Mouse (Mus musculus) embryonic facial prominence, embryonic 14.5 days (tissue): ENCODE measurements around the gene Gm3468. TPM values are rescaled to one million over a fixed set of nuclear protein-coding genes. Genes with fewer than 3 reads are reported as not detected.
A peak's percentile ranks its signal among the peaks of the same experiment; 100 is the strongest.
"Not testable (repeated sequence)": the region's sequence is repeated elsewhere in the genome, so short reads cannot be mapped to it uniquely, and the experiment has no call there.

Experiments
- ATAC-seq: fragments of 200-750 bp; cut with Nextera tagmentation; 2 replicates; pipeline ENCODE4 v1.8.0; 2017; ENCODE audit warnings: low read depth, moderate number of reproducible peaks, moderate TSS enrichment
- DNase-seq: peaks from one replicate; pipeline ENCODE4 v3.0.0-alpha.2; 2015; ENCODE audit warnings: low spot score
- H3K27ac ChIP-seq: fragments of 300-500 bp; sonication (generic); replicated peaks from 2 replicates; pipeline ENCODE4 v1.5.1; 2014; ENCODE audit warnings: low read depth, mild to moderate bottlenecking, low read length, moderate library complexity
- H3K27me3 ChIP-seq: fragments of 300-500 bp; sonication (generic); replicated peaks from 2 replicates; pipeline ENCODE4 v1.6.1; 2014; ENCODE audit warnings: low read length; ENCODE audit not compliant: control insufficient read depth, insufficient read depth
- H3K36me3 ChIP-seq: fragments of 300-500 bp; sonication (generic); 2 replicates; pipeline ENCODE4 v1.6.1; 2014; ENCODE audit warnings: low read length, mixed read lengths; ENCODE audit not compliant: control insufficient read depth, insufficient read depth
- H3K4me1 ChIP-seq: fragments of 300-500 bp; sonication (generic); 2 replicates; pipeline ENCODE4 v1.6.1; 2014; ENCODE audit warnings: antibody characterized with exemption, low read length; ENCODE audit not compliant: control insufficient read depth, insufficient read depth
- H3K4me2 ChIP-seq: fragments of 300-500 bp; sonication (generic); 2 replicates; pipeline ENCODE4 v1.6.1; 2014; ENCODE audit warnings: low read depth, mild to moderate bottlenecking, low read length, moderate library complexity, mixed read lengths
- H3K4me3 ChIP-seq: fragments of 300-500 bp; sonication (generic); 2 replicates; pipeline ENCODE4 v1.5.1; 2014; ENCODE audit warnings: low read depth, mild to moderate bottlenecking, low read length
- H3K9ac ChIP-seq: fragments of 300-500 bp; sonication (generic); 2 replicates; pipeline ENCODE4 v1.6.1; 2014; ENCODE audit warnings: low read depth, mild to moderate bottlenecking, low read length, moderate library complexity, mixed read lengths
- H3K9me3 ChIP-seq: fragments of 300-500 bp; sonication (generic); 2 replicates; pipeline ENCODE4 v1.6.1; 2016; ENCODE audit warnings: low read length; ENCODE audit not compliant: control insufficient read depth
- WGBS: fragments of 180-500 bp; shearing (Covaris S2); extraction: QIAGEN DNeasy Blood & Tissue Kit; methylation state at CpG from one replicate; pipeline ENCODE4 v1.1.7; 2014; 5-methylcytosine and 5-hydroxymethylcytosine counted together
- polyA plus RNA-seq: library from polyadenylated mRNA; unstranded; fragments of >200 nt; fragmentation: Nextera tagmentation; extraction: Ambion mirVana; gene quantifications from 2 replicates; pipeline ENCODE4 v1.2.1, GENCODE M21; 2014

Gene Gm3468
- 1.2 TPM in 2 replicates for polyA plus RNA-seq

- not testable (repeated sequence) for H3K4me1 ChIP-seq, H3K9me3 ChIP-seq, H3K27ac ChIP-seq, H3K27me3 ChIP-seq, H3K36me3 ChIP-seq
- DNase-seq (peak; percentile 55), ATAC-seq (peak; percentile 89)
- peak within 1 kb of the TSS; percentile 34 for H3K4me3 ChIP-seq
- H3K4me2 ChIP-seq: peak within 1 kb of the TSS; percentile 47
- H3K9ac ChIP-seq: peak within 1 kb of the TSS; percentile 30
- WGBS: 0% methylated on average over 14 of the region's 51 CpGs
These were observed at the start of gene Gm3468 for GRCm38 (mm10) chr14:6108272-6108925. Gene Gm3468 (minus strand): TSS chr14:6108665.

DNA sequence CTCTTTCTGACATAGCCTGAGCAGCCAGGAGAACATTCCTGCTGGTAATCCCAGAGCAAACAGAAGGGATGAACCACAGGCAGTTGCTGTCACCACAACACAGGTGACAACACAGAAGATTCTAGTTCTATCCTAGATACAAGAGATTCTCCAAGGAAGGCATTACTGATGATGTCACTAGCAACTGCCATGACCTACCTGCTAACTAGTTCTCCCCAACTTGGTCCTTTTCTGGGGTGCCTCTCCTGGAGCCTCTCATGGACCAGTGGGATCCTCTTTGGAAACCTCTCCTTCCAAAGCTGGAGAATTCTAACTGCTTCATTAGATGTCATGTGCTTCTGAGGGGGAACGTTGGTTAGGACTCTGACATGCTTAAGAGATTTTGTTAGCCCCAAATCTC, 17.2 kb upstream of the Gm3468 start, which contains the start of gene Gm3476:
TSS of gene Gm3476 (minus strand) at position 101 of the 400 bp plus-strand sequence.
- not testable (repeated sequence) for ATAC-seq, H3K9me3 ChIP-seq, H3K36me3 ChIP-seq, H3K4me2 ChIP-seq, DNase-seq, H3K9ac ChIP-seq, H3K4me3 ChIP-seq, H3K4me1 ChIP-seq, H3K27ac ChIP-seq, H3K27me3 ChIP-seq
- WGBS: no CpG with 5 or more reads among the region's 1 CpGs

DNA sequence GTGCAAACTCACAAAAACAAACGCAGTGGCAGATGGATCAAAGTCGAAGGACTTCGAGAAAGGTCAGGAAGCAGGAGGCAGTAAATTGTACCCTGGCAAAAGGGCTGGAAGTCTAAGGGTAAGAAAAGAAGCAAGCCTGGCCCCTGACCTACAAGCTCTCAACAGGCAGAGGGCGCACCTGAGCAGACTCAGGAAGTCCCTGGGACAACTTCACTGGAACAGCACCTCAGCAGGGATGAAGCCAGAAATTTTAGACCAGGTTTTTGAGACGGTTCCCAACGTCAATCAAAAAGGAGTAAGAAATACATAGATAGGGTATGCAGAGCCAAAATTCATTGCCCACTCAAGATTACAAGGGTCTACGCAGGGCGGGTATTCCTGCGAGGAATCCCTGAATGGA, 965 bp downstream of the Gm3468 start:
- ATAC-seq, H3K9ac ChIP-seq, H3K27ac ChIP-seq, H3K4me1 ChIP-seq, H3K9me3 ChIP-seq, H3K36me3 ChIP-seq, DNase-seq, H3K27me3 ChIP-seq: not testable (repeated sequence)
- Histone ChIP-seq H3K4me2 (peak overlapping the region; percentile 47), H3K4me3 (peak overlapping the region; percentile 34)
- WGBS: 6% methylated on average over 8 of the region's 9 CpGs

GRCm38 (mm10) chr14:6093842-6094241, 14.6 kb downstream of the Gm3468 start, which contains the start of gene Gm8206:
Gene Gm8206 (minus strand): TSS chr14:6093942.
- H3K4me3 ChIP-seq, ATAC-seq, H3K4me2 ChIP-seq, H3K9me3 ChIP-seq, H3K27ac ChIP-seq, H3K36me3 ChIP-seq, H3K4me1 ChIP-seq, H3K9ac ChIP-seq, H3K27me3 ChIP-seq, DNase-seq: not testable (repeated sequence)
- WGBS: 94% methylated on average over 2 of the region's 3 CpGs

DNA sequence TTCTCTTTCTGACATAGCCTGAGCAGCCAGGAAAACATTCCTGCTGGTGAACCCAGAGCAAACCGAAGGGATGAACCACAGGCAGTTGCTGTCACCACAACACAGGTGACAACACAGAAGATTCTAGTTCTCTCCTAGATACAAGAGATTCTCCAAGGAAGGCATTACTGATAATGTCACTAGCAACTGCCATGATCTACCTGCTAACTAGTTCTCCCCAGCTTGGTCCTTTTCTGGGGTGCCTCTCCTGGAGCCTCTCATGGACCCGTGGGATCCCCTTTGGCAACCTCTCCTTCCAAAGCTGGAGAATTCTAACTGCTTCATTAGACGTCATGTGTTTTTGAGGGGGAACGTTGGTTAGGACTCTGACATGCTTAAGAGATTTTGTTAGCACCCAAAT, 50.3 kb downstream of the Gm3468 start, which contains the start of gene Gm6337:
TSS of gene Gm6337 (minus strand) at position 101 of the 400 bp plus-strand sequence.
- H3K27ac ChIP-seq, H3K27me3 ChIP-seq, H3K4me2 ChIP-seq, ATAC-seq, DNase-seq, H3K9ac ChIP-seq, H3K36me3 ChIP-seq, H3K9me3 ChIP-seq, H3K4me1 ChIP-seq, H3K4me3 ChIP-seq: not testable (repeated sequence)
- WGBS: 88% methylated on average over 2 of the region's 4 CpGs

Other genes starting within 250 kb of the Gm3468 start
- gene Gm8237, start 228.3 kb downstream of the Gm3468 start, polyA plus RNA-seq: not detected in 2 replicates
- 0.36 and 0.63 TPM in 2 replicates for gene Gm3248, start 146.9 kb downstream of the Gm3468 start, polyA plus RNA-seq
- gene Gm3453, start 129.5 kb downstream of the Gm3468 start, polyA plus RNA-seq: not detected in 2 replicates
- not detected in 2 replicates for gene Gm6337, start 50.4 kb downstream of the Gm3468 start, polyA plus RNA-seq
- gene Gm8206, start 14.7 kb downstream of the Gm3468 start, polyA plus RNA-seq: 0.70 and 2.1 TPM in 2 replicates
- gene Gm3476, start 17.1 kb upstream of the Gm3468 start, polyA plus RNA-seq: not detected in 2 replicates
- gene Gm21560, start 110.6 kb upstream of the Gm3468 start, polyA plus RNA-seq: not detected in 2 replicates
- gene Gm3411, start 178.6 kb upstream of the Gm3468 start, polyA plus RNA-seq: 0.58 and 0.66 TPM in 2 replicates
- not detected in 2 replicates for gene Gm21103, start 196.2 kb upstream of the Gm3468 start, polyA plus RNA-seq
- gene Gm3618, start 235.0 kb upstream of the Gm3468 start, polyA plus RNA-seq: not detected in 2 replicates